Mouse (Mus musculus) cortical plate, adult 2 months (tissue): ENCODE measurements around the gene Fcrl1.

Experiments used
- CTCF ChIP-seq: fragments of 200-500 bp; IDR thresholded peaks from 2 replicates; pipeline ENCODE4 v1.5.1; 2011; ENCODE audit warnings: mild to moderate bottlenecking, control low read depth, low read length; ENCODE audit not compliant: insufficient read depth; ENCODE audit errors: extremely low read depth
- POLR2A ChIP-seq: fragments of 200-500 bp; IDR thresholded peaks from 2 replicates; pipeline ENCODE4 v1.6.1; 2011; ENCODE audit warnings: mild to moderate bottlenecking, low read length, control low read depth; ENCODE audit not compliant: insufficient read depth; ENCODE audit errors: extremely low read depth

GRCm38 (mm10) chr3:87443968-87444367 lies 67.8 kb downstream of the Fcrl1 start:
- TF ChIP-seq CTCF (no peak), POLR2A (no peak)
